Mouse (Mus musculus): Measurements from ENCODE around the gene Unc5cl.

Gene Unc5cl

DNA sequence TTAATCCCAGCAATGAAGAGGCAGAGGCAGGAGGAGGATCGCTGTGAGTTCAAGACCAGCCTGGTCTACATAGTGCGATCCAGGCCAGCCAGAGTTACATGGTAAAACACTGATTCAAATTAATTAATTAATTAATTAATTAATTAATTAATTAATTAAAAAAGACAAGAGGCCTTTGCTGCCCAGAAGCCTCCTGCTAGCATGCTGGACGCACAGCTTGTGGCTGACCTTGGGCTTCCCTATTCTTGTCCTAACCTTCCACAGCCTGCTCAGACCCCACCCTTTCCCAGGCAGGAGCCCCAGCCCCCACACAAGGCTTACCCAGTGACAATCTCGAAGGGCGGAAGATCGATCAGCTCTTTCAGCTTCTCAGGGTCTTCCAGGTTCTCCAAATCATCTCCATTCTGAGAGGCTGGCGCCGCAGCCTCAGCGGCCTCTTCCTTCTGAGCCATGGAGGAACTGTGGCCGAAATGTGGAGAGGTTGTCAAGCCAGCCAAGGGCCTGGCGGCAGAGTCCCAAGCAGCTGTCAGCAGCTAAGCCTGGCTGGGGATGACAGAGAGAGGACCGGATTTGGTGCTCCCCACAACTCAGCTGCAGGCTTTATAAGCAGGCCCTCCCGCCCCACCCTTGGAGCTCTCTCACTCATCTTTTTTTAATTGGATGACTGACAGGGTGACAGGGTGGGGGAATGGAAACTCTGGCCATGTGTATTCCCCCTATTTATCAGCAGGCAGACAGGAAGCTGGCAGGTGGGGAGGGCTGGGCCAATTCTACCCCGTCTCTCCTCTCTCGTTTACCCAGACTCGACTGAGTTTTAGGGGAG is 22.3 kb upstream of the Unc5cl start, which contains the start of gene Apobec2:
TSS of gene Apobec2 (minus strand) at position 773 of the 823 bp plus-strand sequence.
- DNase-seq (ENCODE audit: low read depth, low spot score), result no peak

DNA sequence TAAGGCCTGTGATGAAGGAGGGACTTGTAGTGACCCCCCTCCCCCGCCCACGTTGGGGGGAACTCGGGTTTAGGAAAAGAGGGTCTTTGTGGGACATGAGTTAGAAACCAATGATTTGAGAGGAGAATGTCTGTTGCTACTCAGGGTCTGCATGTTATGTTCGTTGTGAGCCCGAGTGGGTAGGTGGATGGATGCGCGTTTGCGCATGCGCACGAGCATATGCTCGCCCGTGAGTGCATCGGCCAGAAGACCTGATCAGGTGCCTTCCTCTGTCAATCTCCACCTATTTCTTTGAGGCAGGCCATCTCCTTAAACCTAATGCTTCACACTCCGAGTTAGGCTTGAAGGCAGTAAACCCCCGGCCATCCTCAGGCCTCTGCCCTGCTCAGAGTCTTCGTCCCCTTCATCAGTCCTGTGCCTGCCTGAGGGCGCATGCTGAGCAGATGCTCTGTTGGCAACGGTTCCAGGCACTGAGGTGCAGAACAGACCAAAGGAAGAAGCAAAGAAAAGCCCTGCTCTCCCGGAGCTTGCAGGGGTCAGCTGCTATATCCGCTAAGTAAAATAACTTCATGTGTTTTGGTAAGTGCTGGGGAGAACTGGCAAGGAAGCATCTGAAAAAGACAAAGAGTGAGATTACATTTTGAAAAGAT is 21.6 kb upstream of the Unc5cl start:
- DNase-seq (ENCODE audit: low read depth, low spot score), result no peak

- DNase-seq (ENCODE audit: low read depth, low spot score), result no peak
Measured at GRCm38 (mm10) chr17:48433689-48434330, 20.9 kb upstream of the Unc5cl start.

GRCm38 (mm10) chr17:48434479-48434878 is 20.2 kb upstream of the Unc5cl start:
- DNase-seq (ENCODE audit: low read depth, low spot score), result no peak

DNA sequence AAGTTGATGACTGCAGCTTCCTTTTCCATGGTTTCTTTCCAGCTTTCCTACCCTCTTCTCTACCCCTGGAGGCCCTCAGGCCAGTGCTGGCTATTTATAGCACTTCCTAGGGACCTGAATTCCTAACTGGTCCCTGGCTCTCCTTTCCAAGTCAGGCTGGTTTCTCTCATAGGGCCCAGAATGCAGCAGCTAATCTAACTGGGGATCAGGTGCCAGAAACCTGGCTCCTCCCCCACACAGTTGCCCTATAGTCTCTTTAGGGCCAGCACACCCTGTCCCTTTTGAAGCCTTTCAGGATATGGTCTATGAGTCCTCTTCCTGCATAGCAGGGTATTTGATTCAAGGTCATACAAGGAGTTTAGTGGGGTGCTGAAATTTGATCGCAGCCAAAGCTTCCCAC is 18.2 kb upstream of the Unc5cl start:
- DNase-seq (ENCODE audit: low read depth, low spot score), result peak; percentile 19

DNA sequence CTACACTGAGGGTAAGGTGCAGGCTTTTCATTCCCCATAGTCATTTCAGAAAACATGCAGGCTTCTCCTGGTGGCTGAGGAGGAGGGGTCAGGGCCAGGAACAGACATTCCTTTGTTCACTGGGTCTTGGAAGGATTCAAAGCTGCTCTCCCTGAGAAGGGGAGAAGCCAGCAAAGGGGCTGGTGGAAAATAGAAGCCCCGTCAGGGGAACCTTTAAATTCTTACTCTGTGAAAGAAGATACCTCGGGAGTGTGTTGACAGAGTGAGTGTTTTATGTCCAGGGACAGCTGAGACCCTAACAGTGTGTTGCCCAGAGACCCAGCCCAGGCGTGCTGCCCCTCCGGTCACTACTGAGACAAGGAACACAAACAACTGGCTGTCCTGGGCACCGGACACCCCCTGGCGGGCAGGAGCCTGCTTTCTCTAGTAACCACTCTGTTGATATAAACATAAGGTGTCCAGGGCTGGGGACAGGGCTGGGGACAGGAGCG is 17.2 kb upstream of the Unc5cl start:
- peak; percentile 10 for DNase-seq (ENCODE audit: low read depth, low spot score)

- DNase-seq (ENCODE audit: low read depth, low spot score), result peak; percentile 17
Measured at GRCm38 (mm10) chr17:48442745-48443457, 11.8 kb upstream of the Unc5cl start.

DNA sequence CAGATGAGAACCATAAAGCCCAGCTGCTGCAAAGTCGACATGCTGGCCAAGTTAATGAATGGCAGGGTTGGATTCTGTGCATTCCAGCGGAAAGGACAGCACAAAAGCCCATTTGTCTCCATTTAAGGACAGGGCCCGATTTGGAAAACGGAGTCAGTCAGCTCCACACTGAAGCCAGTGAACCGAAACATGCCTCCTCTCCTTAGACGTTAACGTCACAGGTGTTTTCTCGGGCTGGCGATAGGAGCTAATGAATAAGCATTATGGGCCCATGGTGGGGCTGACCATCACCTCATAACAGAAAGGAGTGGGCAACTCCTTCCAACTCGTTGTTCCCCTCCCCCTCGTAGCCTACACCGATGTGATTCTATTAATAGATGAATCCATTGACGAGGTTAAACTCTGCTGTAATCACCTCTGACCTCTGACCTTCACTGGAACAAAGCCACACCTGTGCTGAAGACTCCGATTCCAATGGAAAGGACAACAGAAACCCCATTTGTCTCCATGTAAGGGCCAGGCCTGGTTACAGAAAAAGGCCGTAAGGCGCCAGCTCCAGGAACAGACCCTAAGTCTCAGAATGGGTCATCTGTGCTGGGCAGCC is 11.1 kb upstream of the Unc5cl start:
- no peak for DNase-seq (ENCODE audit: low read depth, low spot score)

DNA sequence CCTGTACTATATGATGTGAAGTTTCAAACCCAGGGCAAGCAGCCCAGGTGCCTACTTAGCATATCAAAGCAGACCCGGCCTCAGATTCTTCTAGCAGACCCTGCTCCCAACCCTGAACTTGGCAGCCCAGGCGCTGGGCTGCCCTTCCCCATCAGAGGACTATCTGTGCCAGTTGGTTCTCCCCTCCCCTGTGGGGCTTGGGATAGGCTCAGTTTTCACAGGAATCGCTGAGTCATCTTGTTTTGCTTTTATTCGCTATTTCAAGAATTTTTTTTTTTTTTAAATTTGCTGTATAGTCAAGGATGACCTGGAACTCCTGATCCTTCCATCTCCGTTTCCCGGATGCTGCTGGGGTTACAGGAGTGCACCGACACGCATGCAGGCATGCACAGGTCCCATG is 7.0 kb upstream of the Unc5cl start:
- DNase-seq (ENCODE audit: low read depth, low spot score), result peak; percentile 27

DNA sequence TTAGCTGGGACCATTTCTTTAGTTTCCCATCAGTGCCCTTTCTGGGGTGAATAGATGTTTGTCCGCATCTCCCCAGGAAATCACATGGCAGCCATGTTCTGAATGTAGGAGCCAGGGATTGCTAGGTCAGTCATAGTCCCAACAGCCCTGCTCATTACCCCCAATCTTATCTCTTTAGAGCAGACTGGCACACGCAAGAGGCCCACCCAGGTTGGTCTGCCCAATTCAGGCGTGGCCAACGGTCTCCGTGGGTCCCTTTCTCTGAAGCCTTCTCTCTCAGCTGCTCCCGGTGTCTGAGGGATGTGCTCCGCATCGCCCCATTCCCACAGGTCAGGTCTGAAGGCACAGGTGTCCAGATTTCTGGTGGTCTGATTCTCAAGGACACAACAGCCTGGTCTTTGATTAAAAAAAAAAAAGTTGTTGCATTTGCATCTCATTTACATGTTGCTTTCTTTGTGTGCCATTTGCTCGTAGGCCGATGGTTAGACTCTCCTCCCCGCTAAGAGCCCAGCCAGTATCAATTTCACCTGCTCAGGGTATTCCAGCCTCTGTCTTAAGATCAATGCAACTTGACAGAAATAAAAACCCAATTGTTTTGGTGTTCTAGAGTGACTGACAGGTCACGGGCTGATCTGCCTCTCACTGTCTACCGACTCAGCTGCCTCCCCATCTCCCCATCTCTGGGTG is 3.9 kb upstream of the Unc5cl start:
- no peak for DNase-seq (ENCODE audit: low read depth, low spot score)

DNA sequence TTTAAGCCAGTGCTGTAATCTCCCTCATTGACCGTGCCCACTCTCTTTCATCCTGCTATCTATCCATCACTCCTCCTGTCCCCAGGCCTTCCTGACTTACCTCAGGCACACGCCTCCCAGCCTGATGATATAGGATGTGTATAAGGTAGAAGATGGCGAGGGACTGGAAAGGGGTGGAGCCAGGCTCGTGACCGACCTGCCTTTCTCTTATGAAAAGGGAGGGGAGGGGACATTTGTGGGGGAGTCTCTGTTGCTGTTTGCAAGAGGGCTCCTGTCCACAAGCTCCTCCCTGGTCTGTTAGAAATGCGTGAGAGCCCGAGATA is 3.4 kb upstream of the Unc5cl start, which contains the start of gene Tspo2:
TSS of gene Tspo2 (minus strand) at position 170 of the 323 bp plus-strand sequence.
- no peak for DNase-seq (ENCODE audit: low read depth, low spot score)

- peak; percentile 34 for DNase-seq (ENCODE audit: low read depth, low spot score)
Measured at GRCm38 (mm10) chr17:48451753-48452444, 2.8 kb upstream of the Unc5cl start.

- DNase-seq (ENCODE audit: low read depth, low spot score), result no peak
Measured at GRCm38 (mm10) chr17:48453489-48453888, 1.2 kb upstream of the Unc5cl start.

- no peak for DNase-seq (ENCODE audit: low read depth, low spot score)
Measured at GRCm38 (mm10) chr17:48454190-48454589, 511 bp upstream of the Unc5cl start.

GRCm38 (mm10) chr17:48455955-48456354 is 1.3 kb downstream of the Unc5cl start:
- no peak for DNase-seq (ENCODE audit: low read depth, low spot score)

DNA sequence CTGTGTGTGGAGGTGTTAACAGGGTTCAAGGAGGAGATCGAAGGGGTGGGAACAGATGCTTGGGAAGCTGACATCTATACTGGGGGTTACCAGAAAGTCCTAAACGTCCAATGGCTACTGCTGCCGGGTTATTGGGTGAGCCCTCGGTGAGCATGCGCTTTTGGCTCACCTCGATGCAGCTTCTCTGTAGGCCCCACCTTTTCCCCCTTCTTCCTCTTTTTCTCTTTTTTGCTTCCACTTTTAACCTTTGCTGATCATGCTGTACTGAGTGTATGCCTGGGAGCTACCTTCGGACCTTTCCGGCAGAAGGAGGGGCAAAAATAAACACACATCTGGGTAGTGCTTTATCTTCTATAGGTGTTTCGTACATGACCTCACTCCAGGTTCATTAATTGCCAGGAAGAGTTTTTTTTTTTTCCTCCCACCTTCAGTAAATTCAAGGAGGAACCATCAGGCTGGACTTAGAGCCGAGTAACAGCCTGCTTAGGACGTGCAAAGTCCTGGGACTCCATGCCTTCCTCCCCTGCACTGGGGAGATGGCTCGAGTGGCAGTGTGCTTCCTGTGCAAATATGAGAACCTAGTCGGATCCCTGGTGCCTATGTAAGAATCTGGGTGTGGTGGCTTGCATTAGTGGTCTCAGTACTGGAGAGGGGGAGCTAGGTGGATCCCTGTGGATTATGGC is 3.4 kb downstream of the Unc5cl start:
- DNase-seq (ENCODE audit: low read depth, low spot score), result no peak

GRCm38 (mm10) chr17:48462096-48462495 is 7.4 kb downstream of the Unc5cl start:
- DNase-seq (ENCODE audit: low read depth, low spot score), result no peak

DNA sequence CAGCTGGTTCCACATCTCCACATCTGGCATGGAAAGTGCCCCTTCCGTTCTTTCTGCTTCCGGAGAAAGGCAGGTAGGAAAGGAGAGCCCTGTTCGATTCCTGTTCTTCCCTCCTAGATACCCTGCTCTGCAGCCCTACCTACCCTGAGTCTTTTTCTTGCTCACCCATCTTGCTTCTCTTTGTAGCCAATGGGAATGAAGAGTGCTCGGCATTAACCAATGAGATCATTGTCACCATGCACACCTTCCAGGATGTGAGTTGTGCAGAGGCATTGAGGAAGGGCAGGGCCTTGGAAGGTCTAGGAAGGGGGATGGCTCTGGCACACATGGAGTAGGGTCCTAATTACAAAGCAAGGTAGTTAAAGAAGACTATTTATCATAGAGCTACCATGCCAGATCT is 8.7 kb downstream of the Unc5cl start:
- no peak for DNase-seq (ENCODE audit: low read depth, low spot score)

DNA sequence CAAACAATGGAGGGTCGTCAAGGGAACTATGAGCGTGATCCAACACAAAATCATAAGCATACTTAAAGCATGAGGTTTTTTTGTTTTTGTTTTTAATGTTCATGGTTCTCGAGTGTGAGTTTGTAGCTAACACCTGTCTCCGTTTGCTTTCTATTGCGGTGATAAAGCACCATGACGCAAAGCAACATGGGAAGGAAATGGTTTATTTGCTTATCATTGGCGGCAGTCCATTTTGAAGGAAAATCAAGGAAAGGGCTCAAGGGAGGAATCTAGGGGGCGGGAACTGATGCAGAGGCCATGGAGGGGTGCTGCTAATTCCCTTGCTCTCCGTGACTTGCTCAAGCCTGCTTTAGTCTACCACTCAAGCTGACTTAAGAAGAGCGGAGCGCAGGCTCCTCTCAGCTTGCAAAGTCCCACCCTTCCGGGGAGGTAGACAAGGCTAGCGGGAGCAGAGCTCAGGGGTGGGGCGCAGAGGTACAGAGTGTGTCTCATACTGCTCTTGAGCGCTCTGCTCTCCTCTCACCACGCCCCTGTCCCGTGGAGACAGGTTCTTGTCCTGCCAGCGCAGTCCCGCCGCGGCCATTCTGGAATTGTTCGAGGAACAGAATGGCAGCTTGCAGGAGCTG is 12.2 kb downstream of the Unc5cl start:
- no peak for DNase-seq (ENCODE audit: low read depth, low spot score)

Measured in 3T3-L1 (cell line).